Mouse (Mus musculus): ENCODE data around the gene Iars2. TPM values are rescaled to one million over a fixed set of nuclear protein-coding genes. Genes with fewer than 3 reads are reported as not detected.

Gene Iars2
- polyA plus RNA-seq, 1 experiment = 1.9 TPM

DNA sequence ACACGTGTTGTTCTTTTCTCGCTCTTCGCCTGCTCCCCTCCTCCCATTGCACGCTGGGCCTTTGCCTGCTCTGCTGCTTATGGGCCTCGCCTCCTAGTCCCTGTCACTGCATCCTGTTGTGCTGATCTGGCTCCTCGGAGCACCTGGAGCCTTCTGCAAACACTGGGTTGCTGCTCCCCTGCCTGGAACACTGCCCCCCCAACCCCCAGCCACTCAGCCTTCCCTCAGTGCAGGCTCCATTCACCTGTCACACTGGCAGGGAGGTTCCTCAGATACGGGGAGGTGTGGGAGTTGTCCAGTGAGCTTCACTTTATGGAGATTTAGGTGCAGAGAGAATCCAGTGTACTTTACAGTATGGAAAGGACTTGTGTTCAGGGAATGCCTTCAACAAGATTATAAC is 83.7 kb downstream of the Iars2 start:
- H3K4me1 ChIP-seq = peaks cover 9% of the 10 kb centered on the region; the same call in 1 of the 2 replicates
- TF ChIP-seq FLI1 (IDR thresholded peaks at IDR 0.05; ENCODE audit: low read length) (no peak), GATA1 (IDR thresholded peaks at IDR 0.05; ENCODE audit: borderline replicate concordance, low read length) (no peak)
- H3K4me3 ChIP-seq (replicated peaks) = no peak overlapping the region
- H3K9me3 ChIP-seq = no peaks in the 10 kb centered on the region
- H3K36me3 ChIP-seq (replicated peaks; ENCODE audit: low read length) = peaks cover 95% of the 10 kb centered on the region
- H3K27me3 ChIP-seq (replicated peaks) = no peaks in the 10 kb centered on the region

GRCm38 (mm10) chr1:185243013-185243412 is 86.2 kb downstream of the Iars2 start:
- H3K36me3 ChIP-seq (replicated peaks; ENCODE audit: low read length) = peaks cover 95% of the 10 kb centered on the region
- no peaks in the 10 kb centered on the region for H3K9me3 ChIP-seq

GRCm38 (mm10) chr1:185236530-185236929 is 92.7 kb downstream of the Iars2 start:
- no peak overlapping the region for H3K4me3 ChIP-seq (replicated peaks)
- no peaks in the 10 kb centered on the region for H3K9me3 ChIP-seq
- H3K4me1 ChIP-seq = peaks cover 9% of the 10 kb centered on the region
- no peaks in the 10 kb centered on the region for H3K27me3 ChIP-seq (replicated peaks)
- peaks cover 85% of the 10 kb centered on the region for H3K36me3 ChIP-seq (replicated peaks; ENCODE audit: low read length)
- TF ChIP-seq FLI1 (IDR thresholded peaks at IDR 0.05; ENCODE audit: low read length) = no peak
- no peak for TF ChIP-seq GATA1 (IDR thresholded peaks at IDR 0.05; ENCODE audit: borderline replicate concordance, low read length)

More at GRCm38 (mm10) chr1:185243013-185243412, 86.2 kb downstream of the Iars2 start:
- Histone ChIP-seq H3K27me3 (replicated peaks) (no peaks in the 10 kb centered on the region), H3K4me3 (replicated peaks) (no peak overlapping the region), H3K4me1 (peaks cover 9% of the 10 kb centered on the region; the same call in 1 of the 2 replicates)
- TF ChIP-seq FLI1 (IDR thresholded peaks at IDR 0.05; ENCODE audit: low read length) = no peak

GRCm38 (mm10) chr1:185235837-185236236 is 93.4 kb downstream of the Iars2 start:
- H3K4me1 ChIP-seq = peaks cover 15% of the 10 kb centered on the region
- H3K27me3 ChIP-seq (replicated peaks) = no peaks in the 10 kb centered on the region
- peaks cover 85% of the 10 kb centered on the region for H3K36me3 ChIP-seq (replicated peaks; ENCODE audit: low read length)
- TF ChIP-seq FLI1 (IDR thresholded peaks at IDR 0.05; ENCODE audit: low read length) = no peak
- TF ChIP-seq GATA1 (IDR thresholded peaks at IDR 0.05; ENCODE audit: borderline replicate concordance, low read length) = no peak
- no peaks in the 10 kb centered on the region for H3K9me3 ChIP-seq
- no peak overlapping the region for H3K4me3 ChIP-seq (replicated peaks)

Other genes with a start within 250 kb of the Iars2 start
- gene Rab3gap2, start 125.3 kb downstream of the Iars2 start, polyA plus RNA-seq (2012; ENCODE audit: insufficient read depth, low replicate concordance) = 11.3 and 15.4 TPM in 2 replicates
- 9.7 TPM in 1 of 2 replicates, not detected in the other for gene Bpnt1, start 2.8 kb upstream of the Iars2 start, polyA plus RNA-seq (2012; ENCODE audit: insufficient read depth, low replicate concordance)
- 0.44 and 5.8 TPM in 2 replicates for gene Eprs, start 33.6 kb upstream of the Iars2 start, polyA plus RNA-seq (2012; ENCODE audit: insufficient read depth, low replicate concordance)
- gene Slc30a10, start 125.5 kb upstream of the Iars2 start, polyA plus RNA-seq (2012; ENCODE audit: insufficient read depth, low replicate concordance) = not detected in 2 replicates

All from megakaryocyte, embryonic 14.5 days (primary cell).